Mouse (Mus musculus) adrenal gland, postnatal 14 days (tissue): ENCODE data around the gene Nipal4. TPM values are rescaled to one million over a fixed set of nuclear protein-coding genes. Genes with fewer than 3 reads are reported as not detected.
"Not testable (repeated sequence)": the region's sequence is repeated elsewhere in the genome, so short reads cannot be mapped to it uniquely, and the experiment has no call there.

ENCODE experiments used
- DNase-seq: peaks from one replicate; pipeline ENCODE4 v3.0.0; 2021; ENCODE audit warnings: mixed read lengths
- long read RNA-seq, 2 experiments: library from polyadenylated mRNA; stranded (forward); transcript quantifications; one replicate each; pipeline ENCODE4 v2.0.0; 2021
- total RNA-seq: library from RNA; stranded (reverse); gene quantifications from 2 replicates; pipeline ENCODE4 v1.2.3, GENCODE M21; 2021

The Nipal4 gene
- total RNA-seq: not detected in 2 replicates
- long read RNA-seq, experiment 1: 0 reads
- long read RNA-seq, experiment 2: 0 reads

DNA sequence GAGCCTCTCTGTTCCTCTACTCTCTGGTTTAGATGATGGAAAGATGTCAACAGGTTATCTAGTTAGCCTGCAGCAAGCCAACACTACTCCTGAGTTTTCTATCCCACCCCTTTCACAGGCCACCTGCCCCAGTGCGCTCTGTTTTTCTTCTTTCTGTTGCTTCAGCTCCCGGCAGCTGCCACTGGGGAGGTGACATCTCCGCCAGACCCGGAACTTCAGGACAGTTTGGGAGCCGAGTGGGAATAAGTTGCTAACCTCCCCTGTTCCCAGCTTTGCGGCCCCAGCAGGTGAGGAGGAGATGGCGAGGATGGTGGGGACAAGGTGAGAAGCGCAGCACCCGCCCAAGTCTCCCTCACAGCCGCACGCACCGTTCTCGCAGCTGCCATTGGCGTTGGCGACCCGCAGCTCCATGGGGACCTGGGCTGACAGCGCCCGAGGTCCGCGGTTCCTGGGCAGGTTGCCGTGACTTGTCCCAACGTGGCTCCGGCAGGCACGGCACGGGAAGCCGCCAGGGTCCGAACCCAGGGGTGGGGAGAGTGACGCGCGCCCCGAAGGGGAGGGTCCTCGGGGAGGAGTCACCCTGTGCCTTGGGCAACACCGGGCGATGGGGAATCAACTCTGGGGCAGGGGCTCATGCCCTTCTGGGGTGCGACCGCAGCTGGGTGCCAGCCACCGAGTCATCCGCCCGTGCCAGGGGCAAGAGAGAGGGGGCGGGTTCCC is at the start of gene Nipal4:
Gene Nipal4 (minus strand): TSS at position 643 of the 720 bp plus-strand sequence.
- peak; percentile 39 for DNase-seq

- peak; percentile 76 for DNase-seq
These were observed 49.0 kb upstream of the Nipal4 start for GRCm38 (mm10) chr11:46215354-46215753.

- DNase-seq: no peak
These were observed 48.3 kb upstream of the Nipal4 start for GRCm38 (mm10) chr11:46214368-46215230.

- no peak for DNase-seq
These were observed 47.5 kb upstream of the Nipal4 start for GRCm38 (mm10) chr11:46213844-46214243.

- no peak for DNase-seq
These were observed 45.5 kb upstream of the Nipal4 start for GRCm38 (mm10) chr11:46211858-46212257.

GRCm38 (mm10) chr11:46209884-46210283 is 43.6 kb upstream of the Nipal4 start:
- no peak for DNase-seq

- DNase-seq: no peak
These were observed 39.5 kb upstream of the Nipal4 start for GRCm38 (mm10) chr11:46205639-46206409.

- DNase-seq: no peak
These were observed 38.5 kb upstream of the Nipal4 start for GRCm38 (mm10) chr11:46204841-46205240.

DNA sequence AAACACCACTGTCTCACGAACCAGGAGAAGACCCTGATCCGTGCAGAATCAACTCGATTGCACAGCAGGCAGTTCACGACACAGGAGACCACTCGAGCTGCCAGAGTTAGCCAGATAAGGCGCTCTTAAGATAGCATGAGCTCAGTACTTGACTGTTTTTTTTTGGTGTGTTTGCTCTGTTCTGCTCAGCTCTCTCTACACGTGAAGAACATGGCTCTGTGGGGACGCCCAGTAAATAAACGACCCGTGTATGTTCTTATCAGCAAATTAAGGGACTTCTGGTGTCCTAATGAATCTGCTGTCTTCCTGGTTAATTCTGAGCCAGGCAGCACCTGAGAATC is 36.2 kb upstream of the Nipal4 start:
- no peak for DNase-seq

DNA sequence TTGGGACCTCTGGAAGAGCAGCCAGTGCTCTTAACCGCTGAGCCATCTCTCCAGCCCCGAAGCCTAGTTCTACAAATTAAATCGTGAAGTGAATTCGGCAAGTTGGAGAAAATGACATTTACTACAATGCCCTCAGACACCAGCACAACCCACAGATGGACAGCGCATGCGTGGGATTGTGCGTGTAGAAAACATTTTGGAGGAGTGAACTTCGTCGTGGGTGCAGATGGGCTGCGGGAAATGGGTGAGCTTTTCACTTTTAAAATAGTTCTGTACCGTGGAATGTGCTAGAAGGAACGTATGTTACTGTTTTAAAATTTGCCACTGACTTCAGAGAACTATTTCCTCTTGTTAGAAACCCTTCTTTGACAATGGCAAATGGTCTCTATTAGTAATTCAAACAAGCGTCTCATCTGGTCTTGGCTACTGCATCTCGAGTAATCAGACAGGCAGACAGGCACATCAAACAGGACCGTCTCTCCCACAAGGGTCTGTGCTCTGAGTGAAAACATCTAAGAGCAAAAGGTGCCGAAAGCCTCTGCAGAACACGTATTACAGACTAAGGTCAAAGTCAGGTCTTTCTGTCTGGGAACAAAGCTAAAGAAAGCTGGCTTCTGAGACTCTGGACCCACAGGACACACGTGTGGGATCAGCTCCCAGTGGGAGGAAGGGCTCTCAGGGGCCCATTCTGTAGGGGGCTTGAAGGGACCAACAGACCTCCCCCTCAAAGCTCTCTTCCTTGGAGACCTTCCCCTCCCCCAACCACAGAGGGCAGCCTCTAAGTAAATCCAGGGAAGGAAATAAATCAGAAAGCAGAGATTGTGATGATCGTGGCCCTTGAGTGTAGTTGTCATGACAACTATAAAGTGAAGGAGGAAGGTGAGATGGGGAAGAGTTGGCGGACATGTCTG is 35.6 kb upstream of the Nipal4 start:
- no peak for DNase-seq

DNA sequence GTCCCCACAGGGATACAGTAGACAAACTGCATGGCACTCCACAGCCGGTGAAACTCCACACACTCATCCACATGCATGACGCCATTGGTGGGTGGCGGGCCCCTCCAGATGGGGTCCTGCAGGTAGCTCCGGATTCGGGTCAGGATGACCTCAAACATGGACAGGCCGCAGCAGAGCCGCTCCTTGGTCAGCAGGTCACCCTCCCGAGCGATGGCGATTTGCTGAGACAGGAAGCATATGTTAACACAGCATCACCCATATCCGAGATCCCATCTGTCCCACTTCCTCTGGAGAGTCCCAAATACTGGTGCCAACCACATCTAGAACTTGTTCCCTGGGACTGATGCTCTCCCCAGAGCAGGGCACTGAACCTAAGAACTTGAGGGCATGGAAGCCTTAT is 34.4 kb upstream of the Nipal4 start:
- DNase-seq: no peak

GRCm38 (mm10) chr11:46194175-46194574 is 27.9 kb upstream of the Nipal4 start:
- DNase-seq: no peak

DNA sequence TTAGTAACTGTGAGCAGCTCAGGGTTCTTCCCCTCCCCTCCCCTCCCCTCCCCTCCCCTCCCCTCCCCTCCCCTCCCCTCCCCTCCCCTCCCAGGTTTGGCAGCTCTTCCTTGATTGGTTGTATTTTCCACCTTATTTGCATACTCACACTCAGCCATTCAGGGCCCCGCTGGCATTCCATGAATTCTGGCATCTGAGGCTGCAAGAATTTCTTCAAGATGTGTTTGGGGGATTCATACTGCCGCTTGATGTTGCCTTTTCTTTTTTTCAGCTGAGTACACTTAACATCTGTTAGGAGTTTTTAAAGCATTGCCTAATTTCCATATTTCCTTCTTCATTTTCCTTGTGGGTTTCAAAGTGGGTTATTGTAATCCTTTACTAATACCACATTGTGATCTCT is 22.0 kb upstream of the Nipal4 start:
- DNase-seq: no peak

DNA sequence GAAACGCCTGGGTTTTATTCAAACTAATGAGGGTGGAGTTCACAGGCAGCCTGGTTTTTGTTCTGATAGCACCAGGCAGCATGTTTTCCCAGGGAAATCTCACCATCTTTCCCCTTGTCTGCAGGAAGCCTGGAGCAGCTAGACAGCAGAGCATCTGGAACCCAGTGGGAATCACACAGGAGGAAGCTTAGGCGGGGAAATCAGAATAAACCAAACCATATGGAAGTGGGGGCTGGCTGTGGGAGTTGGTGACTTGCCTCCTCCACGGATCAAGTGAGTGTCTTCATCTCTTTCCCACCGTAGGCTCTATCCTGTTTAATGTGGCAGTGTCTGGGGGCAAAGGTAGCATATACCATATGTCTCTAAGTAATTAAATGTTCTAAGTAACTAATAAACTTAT is 19.2 kb upstream of the Nipal4 start:
- no peak for DNase-seq

DNA sequence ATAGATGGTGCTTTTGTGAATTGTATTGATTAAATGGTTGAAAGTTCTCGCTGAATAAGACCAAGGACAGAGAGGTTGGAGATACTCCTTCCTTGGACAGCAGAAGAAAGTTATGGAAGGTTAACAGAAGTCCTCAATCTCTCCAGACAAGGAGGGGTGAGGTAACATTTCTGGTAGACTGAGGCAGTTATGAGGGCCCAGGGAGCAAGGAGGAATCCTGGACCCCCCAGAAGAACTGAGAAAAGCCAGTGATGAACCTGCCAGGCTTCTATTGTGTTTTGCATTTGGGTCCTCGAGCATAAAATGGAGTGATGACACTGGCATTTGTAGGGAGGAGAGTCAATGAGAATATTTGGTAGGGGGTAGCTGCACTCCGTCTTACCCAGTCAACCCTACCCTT is 18.6 kb upstream of the Nipal4 start:
- DNase-seq: no peak

GRCm38 (mm10) chr11:46182031-46182430 is 15.7 kb upstream of the Nipal4 start:
- not testable (repeated sequence) for DNase-seq

DNA sequence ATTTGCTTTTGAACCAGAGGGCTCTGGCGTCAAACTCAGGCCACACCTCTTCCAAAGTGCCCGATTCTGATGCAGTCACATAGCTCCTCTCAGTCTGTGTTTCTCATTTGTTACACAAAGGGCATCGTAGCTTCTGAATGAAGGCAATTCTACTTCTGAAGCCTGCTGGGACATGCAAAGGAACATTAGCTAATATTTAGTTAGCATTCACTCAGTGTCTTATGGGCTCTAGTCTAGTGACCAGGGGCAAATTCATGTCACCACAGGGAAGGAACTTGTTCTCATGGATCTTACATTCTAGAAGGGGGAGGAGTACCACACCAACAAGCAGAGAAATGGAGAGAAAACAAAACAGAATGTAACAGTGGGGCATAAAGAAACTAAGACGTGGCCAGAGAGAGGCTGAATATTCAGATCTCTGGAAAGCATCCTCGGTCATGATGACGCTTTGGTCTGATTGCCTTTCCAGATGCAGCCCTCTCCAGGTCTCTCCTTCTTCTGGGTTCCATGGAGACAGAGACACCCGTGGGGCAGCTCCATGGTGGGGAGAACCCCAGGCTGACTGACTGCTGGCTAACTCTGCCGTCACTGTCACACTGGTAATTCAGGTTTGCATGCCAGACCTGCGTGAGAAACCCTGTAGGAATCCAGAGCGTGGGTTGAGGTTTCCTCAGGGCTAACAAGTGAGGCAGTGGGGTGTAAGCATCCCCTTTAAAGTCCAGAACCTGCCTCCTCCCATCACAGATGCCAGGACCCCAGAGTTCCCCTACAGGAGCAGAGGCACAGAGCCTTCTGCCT is 11.1 kb upstream of the Nipal4 start:
- DNase-seq: no peak

DNA sequence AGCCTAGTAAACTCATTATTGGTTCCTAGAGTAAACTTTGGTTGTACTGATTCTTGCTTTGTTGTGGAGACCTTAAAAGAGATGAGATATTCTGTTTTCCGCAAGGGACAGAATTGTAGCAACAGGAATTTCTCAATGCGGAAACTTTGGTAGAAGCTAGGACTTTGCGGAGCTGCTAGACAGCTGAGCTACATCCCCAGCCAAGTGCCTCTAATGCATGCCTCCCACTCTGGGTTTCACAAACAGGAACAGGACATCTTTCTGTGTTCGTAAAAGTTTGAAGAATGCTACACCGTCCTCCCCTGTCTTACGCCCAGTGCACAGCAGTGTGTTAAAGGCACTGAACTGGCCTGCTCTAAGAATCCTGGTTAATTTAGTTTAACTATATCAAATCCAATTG is 9.8 kb upstream of the Nipal4 start:
- no peak for DNase-seq

GRCm38 (mm10) chr11:46172128-46172527 is 5.8 kb upstream of the Nipal4 start:
- no peak for DNase-seq

GRCm38 (mm10) chr11:46169908-46170307 is 3.6 kb upstream of the Nipal4 start:
- DNase-seq: no peak

DNA sequence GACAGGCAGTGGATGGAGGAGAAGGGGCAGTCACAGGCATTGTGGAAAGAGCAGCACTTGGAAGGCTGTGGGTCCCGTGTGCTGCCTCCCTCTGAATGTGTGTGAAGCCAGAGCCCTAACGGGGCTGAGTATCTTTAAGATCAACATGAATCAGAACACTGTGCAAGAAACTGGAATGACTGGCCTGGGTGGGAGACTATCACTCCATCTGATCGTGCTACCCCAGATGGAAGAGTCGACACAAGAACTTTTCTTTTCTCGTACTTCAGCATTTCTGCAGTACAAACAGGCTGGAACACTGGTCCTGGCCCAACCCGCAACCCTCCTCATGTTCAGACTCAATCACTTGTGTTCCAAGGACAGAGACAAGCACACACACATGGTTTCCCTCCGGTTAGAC is 2.2 kb upstream of the Nipal4 start:
- no peak for DNase-seq
